Mouse (Mus musculus) testis, adult 2 months (tissue): ENCODE data around the gene Nr4a2.

Experiments used
- CTCF ChIP-seq: fragments of 200-500 bp; IDR thresholded peaks from 2 replicates; pipeline ENCODE4 v1.5.1; 2012; ENCODE audit warnings: low read depth, mild to moderate bottlenecking, inconsistent platforms, low read length, moderate library complexity; ENCODE audit not compliant: control insufficient read depth, insufficient read depth, insufficient replicate concordance
- POLR2A ChIP-seq: fragments of 200-500 bp; IDR thresholded peaks from 2 replicates; pipeline ENCODE4 v1.6.1; 2012; ENCODE audit warnings: low read depth, mild to moderate bottlenecking, inconsistent platforms, low read length, moderate library complexity; ENCODE audit not compliant: control insufficient read depth

DNA sequence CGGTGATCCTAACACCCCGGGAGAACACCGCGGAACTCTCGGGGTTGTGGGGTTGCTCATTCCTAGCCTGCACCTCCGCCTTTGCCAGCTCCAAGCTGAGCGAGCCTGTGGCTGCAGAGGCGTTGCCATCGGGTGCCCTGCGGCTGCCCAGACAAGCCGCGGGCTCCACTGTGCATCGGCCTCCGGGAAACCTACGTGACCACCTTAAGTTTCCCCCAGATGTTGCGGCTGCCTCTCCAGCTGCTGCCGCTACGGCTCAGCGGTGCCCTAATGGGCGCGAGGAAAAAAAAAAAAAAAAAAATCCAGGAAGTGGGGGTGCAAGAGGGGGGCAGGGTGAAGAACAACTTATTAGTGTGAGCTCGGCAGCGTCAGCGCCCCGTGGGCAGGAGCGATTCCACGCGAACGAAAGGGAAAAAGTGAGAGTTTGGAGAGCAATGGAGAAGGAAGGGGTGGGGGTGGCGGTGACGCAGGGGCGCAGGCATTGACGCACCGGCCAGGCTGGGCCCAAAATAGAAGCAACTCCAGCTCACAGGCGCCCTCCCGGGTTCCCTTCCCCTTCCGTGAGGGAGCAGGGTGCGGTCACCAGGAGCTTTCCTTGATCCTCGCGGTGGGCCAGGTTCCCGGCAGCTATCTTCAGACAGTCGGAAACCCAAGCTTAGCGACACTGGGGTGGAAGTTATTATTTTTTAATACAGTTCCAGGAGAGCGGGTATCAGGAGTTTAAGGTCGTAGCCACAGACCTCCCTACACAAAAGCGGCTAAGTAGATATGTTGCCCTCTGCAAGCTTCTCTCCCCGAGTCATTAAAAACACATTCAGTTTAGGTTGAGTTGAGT is 7.2 kb downstream of the Nr4a2 start:
- TF ChIP-seq CTCF = no peak
- TF ChIP-seq POLR2A = no peak
